Mouse (Mus musculus) thymus, adult 2 months (tissue): Measurements from ENCODE around the gene Amh. TPM values are rescaled to one million over a fixed set of nuclear protein-coding genes. Genes with fewer than 3 reads are reported as not detected.
A peak's percentile ranks its signal among the peaks of the same experiment; 100 is the strongest.

Source experiments
- DNase-seq: peaks from one replicate; pipeline ENCODE4 v3.0.0; 2021
- H3K27ac ChIP-seq: fragments of 200-500 bp; 2 replicates; pipeline ENCODE4 v1.5.1; 2012; ENCODE audit warnings: low read length, control low read depth; ENCODE audit not compliant: control insufficient read depth, insufficient read depth
- H3K27me3 ChIP-seq: fragments of 200-500 bp; 2 replicates; pipeline ENCODE4 v1.6.1; 2012; ENCODE audit warnings: mild to moderate bottlenecking, low read length, moderate library complexity, mixed read lengths; ENCODE audit not compliant: control insufficient read depth, insufficient read depth
- H3K36me3 ChIP-seq: fragments of 200-500 bp; 2 replicates; pipeline ENCODE4 v1.6.1; 2012; ENCODE audit warnings: mild to moderate bottlenecking, low read length, moderate library complexity; ENCODE audit not compliant: control insufficient read depth, insufficient read depth
- H3K4me1 ChIP-seq: fragments of 200-500 bp; replicated peaks from 2 replicates; pipeline ENCODE4 v1.6.1; 2012; ENCODE audit warnings: low read length; ENCODE audit not compliant: control insufficient read depth, insufficient read depth
- H3K4me3 ChIP-seq: fragments of 200-500 bp; 2 replicates; pipeline ENCODE4 v1.5.1; 2012; ENCODE audit warnings: mild to moderate bottlenecking, low read length, control low read depth, moderate library complexity; ENCODE audit not compliant: control insufficient read depth, insufficient read depth
- CTCF ChIP-seq: fragments of 200-500 bp; IDR thresholded peaks from 2 replicates; pipeline ENCODE4 v1.5.1; 2012; ENCODE audit warnings: mild to moderate bottlenecking, control low read depth, low read length, moderate library complexity, borderline replicate concordance; ENCODE audit not compliant: control insufficient read depth, poor library complexity, insufficient read depth; ENCODE audit errors: extremely low read depth
- POLR2A ChIP-seq: fragments of 200-500 bp; IDR thresholded peaks from 2 replicates; pipeline ENCODE4 v1.6.1; 2012; ENCODE audit warnings: mild to moderate bottlenecking, low read length, control low read depth, moderate library complexity; ENCODE audit not compliant: control insufficient read depth, poor library complexity, insufficient read depth; ENCODE audit errors: extremely low read depth
- WGBS: fragments of 180-500 bp; shearing (Covaris S2); methylation state at CpG from one replicate; pipeline ENCODE4 v1.1.7; 2018; 5-methylcytosine and 5-hydroxymethylcytosine counted together
- polyA plus RNA-seq: library from polyadenylated mRNA; depleted of rRNA; stranded (reverse); fragments of >200 nt; gene quantifications from 2 replicates; pipeline ENCODE4 v1.2.3, GENCODE M21; 2012

The Amh gene
- polyA plus RNA-seq, 1 experiment = 8.8 TPM

- no peak for TF ChIP-seq CTCF
- no peak for TF ChIP-seq POLR2A
- 7% methylated on average over 41 of the region's 41 CpGs for WGBS
Measured at GRCm38 (mm10) chr10:80792175-80793032, 12.6 kb upstream of the Amh start.

GRCm38 (mm10) chr10:80793033-80793784, 11.8 kb upstream of the Amh start:
- peaks cover 37% of the 10 kb centered on the region for H3K4me1 ChIP-seq
- peaks cover 22% of the 10 kb centered on the region for H3K36me3 ChIP-seq
- peak overlapping the region; percentile 65 for H3K27ac ChIP-seq
- TF ChIP-seq CTCF (no peak), POLR2A (no peak)
- no peak overlapping the region for H3K4me3 ChIP-seq
- 87% methylated on average over 13 of the region's 13 CpGs for WGBS
- no peaks in the 10 kb centered on the region for H3K27me3 ChIP-seq
- no peak for DNase-seq

More at GRCm38 (mm10) chr10:80792175-80793032, 12.6 kb upstream of the Amh start:
- peak overlapping the region; percentile 65 for H3K27ac ChIP-seq
- H3K4me1 ChIP-seq = peaks cover 37% of the 10 kb centered on the region
- H3K4me3 ChIP-seq = peak overlapping the region; percentile 25
- peak; percentile 72 for DNase-seq
- H3K36me3 ChIP-seq = peaks cover 27% of the 10 kb centered on the region
- no peaks in the 10 kb centered on the region for H3K27me3 ChIP-seq

- Histone ChIP-seq H3K4me3 (no peak overlapping the region), H3K36me3 (peaks cover 16% of the 10 kb centered on the region), H3K27ac (no peak overlapping the region), H3K27me3 (no peaks in the 10 kb centered on the region), H3K4me1 (peaks cover 37% of the 10 kb centered on the region)
- TF ChIP-seq CTCF (no peak), POLR2A (no peak)
- DNase-seq = no peak
- 91% methylated on average over 4 of the region's 4 CpGs for WGBS
Measured at GRCm38 (mm10) chr10:80793803-80794202, 11.2 kb upstream of the Amh start.

- Histone ChIP-seq H3K4me1 (peaks cover 42% of the 10 kb centered on the region), H3K36me3 (0 out of 2 replicates have a peak, but pooled peaks cover 8% of the 10 kb centered on the region), H3K4me3 (no peak overlapping the region), H3K27me3 (no peaks in the 10 kb centered on the region), H3K27ac (no peak overlapping the region)
- 96% methylated on average over 8 of the region's 8 CpGs for WGBS
- no peak for DNase-seq
- no peak for TF ChIP-seq POLR2A
- TF ChIP-seq CTCF = no peak
Measured at GRCm38 (mm10) chr10:80794750-80795149, 10.3 kb upstream of the Amh start.

- peaks cover 43% of the 10 kb centered on the region for H3K4me1 ChIP-seq
- no peak for TF ChIP-seq POLR2A
- TF ChIP-seq CTCF = no peak
- 95% methylated on average over 9 of the region's 9 CpGs for WGBS
- no peak for DNase-seq
- H3K27me3 ChIP-seq = no peaks in the 10 kb centered on the region
- no peak overlapping the region for H3K27ac ChIP-seq
- peaks cover 7% of the 10 kb centered on the region; the same call in 1 of the 2 replicates for H3K36me3 ChIP-seq
- no peak overlapping the region for H3K4me3 ChIP-seq
Measured at GRCm38 (mm10) chr10:80796307-80796848, 8.7 kb upstream of the Amh start.

- WGBS = 1% methylated on average over 59 of the region's 59 CpGs
- DNase-seq = peak; percentile 31
- peaks cover 9% of the 10 kb centered on the region; the same call in 1 of the 2 replicates for H3K36me3 ChIP-seq
- peak overlapping the region; percentile 60 for H3K4me3 ChIP-seq
- no peaks in the 10 kb centered on the region for H3K27me3 ChIP-seq
- H3K27ac ChIP-seq = peak overlapping the region; percentile 39
- TF ChIP-seq POLR2A (no peak), CTCF (no peak; the same call in 1 of the 2 replicates)
- peaks cover 32% of the 10 kb centered on the region for H3K4me1 ChIP-seq
Measured at GRCm38 (mm10) chr10:80797186-80798149, 7.6 kb upstream of the Amh start.
